Mouse (Mus musculus) lung, postnatal 0 days (tissue): ENCODE measurements at regions not wholly inside any gene's neighbourhood (a gene's known extent, or its start where the extent isn't known, plus 50 kb on each side); places are given as distances from the start of the nearest gene placed in this dataset.

Source experiments
- ATAC-seq: fragments of 200-750 bp; cut with Nextera tagmentation; 2 replicates; pipeline ENCODE4 v1.8.0; 2017; ENCODE audit warnings: moderate library complexity
- DNase-seq: peaks from one replicate; pipeline ENCODE4 v3.0.0-alpha.2; 2016; ENCODE audit warnings: low spot score
- H3K27ac ChIP-seq: fragments of 300-500 bp; sonication (generic); 2 replicates; pipeline ENCODE4 v1.5.1; 2014; ENCODE audit warnings: antibody characterized with exemption, mild to moderate bottlenecking, low read length, mixed read lengths
- H3K27me3 ChIP-seq: fragments of 300-500 bp; sonication (generic); replicated peaks from 2 replicates; pipeline ENCODE4 v1.6.1; 2014; ENCODE audit warnings: low read length, mixed read lengths; ENCODE audit not compliant: insufficient read depth
- H3K36me3 ChIP-seq: fragments of 300-500 bp; sonication (generic); 2 replicates; pipeline ENCODE4 v1.6.1; 2014; ENCODE audit warnings: low read length, mixed read lengths; ENCODE audit not compliant: insufficient read depth
- H3K4me1 ChIP-seq: fragments of 300-500 bp; sonication (generic); 2 replicates; pipeline ENCODE4 v1.6.1; 2014; ENCODE audit warnings: antibody characterized with exemption, low read depth, low read length, mixed read lengths; ENCODE audit not compliant: insufficient read depth
- H3K4me2 ChIP-seq: fragments of 300-500 bp; sonication (generic); replicated peaks from 2 replicates; pipeline ENCODE4 v1.6.1; 2014; ENCODE audit warnings: low read depth, mild to moderate bottlenecking, low read length, moderate library complexity, mixed read lengths
- H3K4me3 ChIP-seq: fragments of 300-500 bp; sonication (generic); 2 replicates; pipeline ENCODE4 v1.5.1; 2014; ENCODE audit warnings: low read depth, low read length
- H3K9ac ChIP-seq: fragments of 300-500 bp; sonication (generic); replicated peaks from 2 replicates; pipeline ENCODE4 v1.6.1; 2014; ENCODE audit warnings: low read depth, mild to moderate bottlenecking
- H3K9me3 ChIP-seq: fragments of 300-500 bp; sonication (generic); 2 replicates; pipeline ENCODE4 v1.6.1; 2016; ENCODE audit warnings: low read length, mixed read lengths
- CTCF ChIP-seq: IDR thresholded peaks from 2 replicates; pipeline ENCODE4 v1.5.1; 2016; ENCODE audit warnings: antibody characterized with exemption, mild to moderate bottlenecking
- EP300 ChIP-seq: IDR thresholded peaks from 2 replicates; pipeline ENCODE4 v1.6.1; 2016; ENCODE audit warnings: antibody characterized with exemption, mild to moderate bottlenecking, control low read depth
- WGBS: fragments of 180-500 bp; shearing (Covaris S2); extraction: QIAGEN DNeasy Blood & Tissue Kit; methylation state at CpG from one replicate; pipeline ENCODE4 v1.1.7; 2014; 5-methylcytosine and 5-hydroxymethylcytosine counted together

DNA sequence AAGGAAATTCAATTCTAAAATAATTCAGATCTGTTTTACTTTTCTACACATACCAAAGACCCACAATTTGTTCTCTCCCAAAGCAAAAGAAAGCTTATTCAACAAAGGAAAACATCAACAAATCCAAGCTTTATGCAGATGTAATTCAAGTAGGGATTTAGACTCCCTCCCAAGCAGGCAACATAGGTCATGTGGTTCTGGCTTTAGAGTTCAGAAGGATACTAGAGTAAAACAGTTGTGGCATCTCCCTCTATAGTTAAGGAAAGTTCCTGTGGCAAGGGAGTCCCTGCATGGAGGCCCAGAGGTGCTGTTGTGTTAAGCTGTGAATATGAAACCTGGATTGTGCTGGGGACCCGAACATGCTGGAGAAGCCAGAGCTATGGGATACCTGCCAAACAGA is 271.3 kb upstream of the Mad2l1 start:
- DNase-seq: no peak
- Histone ChIP-seq H3K4me3 (no peak overlapping the region), H3K36me3 (no peaks in the 10 kb centered on the region), H3K9ac (no peak overlapping the region), H3K4me2 (no peak overlapping the region), H3K4me1 (no peaks in the 10 kb centered on the region), H3K27me3 (no peaks in the 10 kb centered on the region), H3K9me3 (no peaks in the 10 kb centered on the region), H3K27ac (no peak overlapping the region)
- TF ChIP-seq CTCF: no peak
- TF ChIP-seq EP300: no peak
- 68% methylated on average over 1 of the region's 1 CpGs for WGBS
- ATAC-seq: no peak

DNA sequence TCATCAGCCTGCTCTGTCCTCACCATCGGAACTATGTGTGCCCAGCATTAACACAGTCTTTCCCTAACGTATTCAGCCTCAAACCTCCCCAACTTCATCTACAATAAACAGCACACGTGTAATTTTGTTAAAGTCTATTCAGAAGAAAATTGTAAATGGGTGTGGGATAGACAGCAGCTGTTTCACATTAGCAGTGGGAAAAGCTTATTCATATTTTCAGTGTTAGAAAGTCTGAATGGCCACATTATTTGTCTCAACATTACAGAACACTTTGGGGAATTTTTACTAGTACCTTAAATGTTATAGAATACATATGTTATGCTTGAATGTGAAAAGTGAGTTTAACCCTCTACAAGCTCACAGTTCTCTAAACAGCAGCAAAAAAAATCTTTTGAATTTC is 266.8 kb upstream of the Mad2l1 start:
- DNase-seq: no peak
- Histone ChIP-seq H3K27me3 (no peaks in the 10 kb centered on the region), H3K4me3 (no peak overlapping the region), H3K27ac (no peak overlapping the region), H3K9me3 (no peaks in the 10 kb centered on the region), H3K9ac (no peak overlapping the region), H3K4me2 (no peak overlapping the region), H3K4me1 (peaks cover 11% of the 10 kb centered on the region; the same call in 1 of the 2 replicates), H3K36me3 (no peaks in the 10 kb centered on the region)
- TF ChIP-seq EP300 (no peak), CTCF (no peak)
- 64% methylated on average over 3 of the region's 3 CpGs for WGBS
- no peak for ATAC-seq

DNA sequence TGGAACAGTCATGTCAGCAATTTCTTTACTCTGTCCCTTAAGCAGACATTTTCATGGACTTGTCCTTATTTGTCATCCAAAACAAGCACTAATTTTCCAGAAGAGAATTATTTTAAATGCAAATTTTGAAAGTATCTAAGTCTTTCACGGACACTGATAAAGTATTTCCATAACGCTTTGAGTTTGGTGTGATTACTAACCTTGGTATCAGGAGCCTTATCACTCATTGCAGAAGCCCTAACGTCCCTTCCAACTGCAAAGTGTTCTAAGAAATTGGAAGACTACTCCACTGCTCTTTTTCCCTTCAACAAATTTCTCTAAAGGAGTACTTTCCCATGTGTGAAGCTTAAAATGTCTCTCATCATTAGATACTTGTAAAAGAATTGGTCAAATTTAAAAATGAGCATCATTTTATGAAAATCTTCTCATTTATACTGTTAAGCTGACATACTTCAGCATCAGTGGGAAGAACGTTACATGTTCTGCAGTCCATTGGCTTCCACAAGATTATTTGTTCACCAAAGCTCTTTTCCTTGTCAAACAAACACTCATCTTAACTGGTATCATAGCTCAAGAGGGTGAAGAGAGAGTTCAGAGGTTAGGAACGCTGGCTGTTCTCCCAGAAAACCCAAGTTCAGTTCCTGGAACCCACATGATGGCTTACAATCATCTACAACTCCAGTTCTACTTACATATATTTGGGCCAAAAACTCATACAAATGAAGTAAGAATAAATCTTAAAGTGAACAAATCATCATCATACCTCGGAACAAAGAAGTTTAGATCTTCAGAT is 263.6 kb upstream of the Mad2l1 start:
- Histone ChIP-seq H3K4me3 (no peak overlapping the region), H3K9me3 (no peaks in the 10 kb centered on the region), H3K9ac (no peak overlapping the region), H3K27ac (no peak overlapping the region), H3K4me1 (peaks cover 11% of the 10 kb centered on the region; the same call in 1 of the 2 replicates), H3K36me3 (no peaks in the 10 kb centered on the region), H3K27me3 (no peaks in the 10 kb centered on the region), H3K4me2 (no peak overlapping the region)
- ATAC-seq: peak; percentile 87
- peak; percentile 84 for DNase-seq
- 24% methylated on average over 6 of the region's 6 CpGs for WGBS
- no peak for TF ChIP-seq CTCF
- TF ChIP-seq EP300: peak; percentile 88

DNA sequence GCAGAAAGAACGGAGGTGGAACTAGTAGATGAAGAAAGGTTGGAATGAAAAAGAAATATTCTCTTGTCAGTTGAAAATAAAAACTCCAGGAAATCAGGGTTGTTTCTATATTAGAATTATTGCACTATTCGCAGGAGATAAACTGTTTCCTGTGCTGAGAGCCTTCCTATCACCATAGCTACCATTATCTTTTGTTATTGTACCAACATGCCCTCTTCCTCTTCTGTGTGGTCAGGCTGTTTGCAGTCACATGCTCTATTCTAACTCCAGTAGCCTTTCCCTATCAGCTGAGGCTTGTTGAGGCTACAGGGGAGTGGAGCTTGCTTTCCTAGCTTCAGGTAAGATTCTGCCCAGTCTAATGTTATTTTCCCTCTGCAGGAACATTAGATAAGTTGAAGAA is 263.0 kb upstream of the Mad2l1 start:
- Histone ChIP-seq H3K4me2 (no peak overlapping the region), H3K4me1 (peaks cover 11% of the 10 kb centered on the region; the same call in 1 of the 2 replicates), H3K4me3 (no peak overlapping the region), H3K27ac (peak overlapping the region; percentile 60; the same call in 1 of the 2 replicates), H3K36me3 (no peaks in the 10 kb centered on the region), H3K9ac (no peak overlapping the region), H3K9me3 (no peaks in the 10 kb centered on the region), H3K27me3 (no peaks in the 10 kb centered on the region)
- peak; percentile 64 for DNase-seq
- 42% methylated on average over 2 of the region's 2 CpGs for WGBS
- peak; percentile 76 for ATAC-seq
- no peak for TF ChIP-seq CTCF
- no peak for TF ChIP-seq EP300

DNA sequence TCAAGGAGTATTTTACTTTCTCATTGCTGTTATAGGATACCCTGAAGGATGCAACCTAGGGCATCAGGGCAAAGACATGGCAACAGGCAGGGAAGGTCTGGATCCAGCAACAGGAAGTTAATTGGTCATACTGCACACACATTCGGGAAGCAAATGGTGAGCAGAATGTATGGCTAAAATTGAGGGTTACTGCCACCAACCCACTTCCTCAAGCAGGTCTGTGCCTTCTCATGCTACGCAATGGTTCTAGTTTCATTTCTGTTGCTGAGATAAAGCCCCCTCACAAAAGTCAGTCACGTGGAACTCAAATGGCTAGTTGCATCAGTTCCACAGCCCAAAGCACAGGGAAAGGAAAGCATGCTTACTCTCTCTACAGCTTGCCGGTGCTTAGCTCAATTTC is 260.5 kb upstream of the Mad2l1 start:
- TF ChIP-seq CTCF: no peak
- no peak for TF ChIP-seq EP300
- H3K27me3 ChIP-seq: no peaks in the 10 kb centered on the region
- H3K27ac ChIP-seq: no peak overlapping the region
- no peaks in the 10 kb centered on the region for H3K9me3 ChIP-seq
- no peak overlapping the region for H3K4me3 ChIP-seq
- DNase-seq (no peak), ATAC-seq (no peak)
- 92% methylated on average over 4 of the region's 4 CpGs for WGBS
- H3K4me2 ChIP-seq: no peak overlapping the region
- no peak overlapping the region for H3K9ac ChIP-seq
- H3K4me1 ChIP-seq: peaks cover 11% of the 10 kb centered on the region; the same call in 1 of the 2 replicates
- no peaks in the 10 kb centered on the region for H3K36me3 ChIP-seq

DNA sequence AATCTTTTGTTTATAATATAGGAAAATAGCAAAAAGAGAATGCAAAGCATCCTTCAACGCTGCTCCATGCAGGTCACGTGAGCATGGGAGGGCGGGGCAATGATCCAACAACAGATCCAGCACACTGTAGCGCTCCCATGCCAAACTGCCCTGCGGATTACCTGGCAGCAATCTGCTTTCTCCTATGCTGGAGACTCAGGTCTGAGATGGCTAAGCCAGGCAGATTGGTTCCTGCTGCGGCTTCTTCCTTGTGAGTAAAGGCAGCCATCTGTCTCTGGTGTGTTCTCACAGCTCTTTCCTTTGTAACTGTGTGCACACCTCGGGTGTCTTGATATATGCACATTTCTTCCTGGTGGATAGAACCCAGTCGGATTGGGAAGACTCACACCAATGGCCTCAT is 254.5 kb upstream of the Mad2l1 start:
- Histone ChIP-seq H3K4me3 (no peak overlapping the region), H3K9ac (no peak overlapping the region), H3K27ac (no peak overlapping the region), H3K27me3 (no peaks in the 10 kb centered on the region), H3K9me3 (no peaks in the 10 kb centered on the region), H3K4me2 (no peak overlapping the region), H3K36me3 (no peaks in the 10 kb centered on the region), H3K4me1 (no peaks in the 10 kb centered on the region)
- DNase-seq: no peak
- 82% methylated on average over 8 of the region's 8 CpGs for WGBS
- TF ChIP-seq EP300 (no peak), CTCF (no peak)
- no peak for ATAC-seq
